Mouse (Mus musculus): ENCODE data around the gene Cachd1.

DNA sequence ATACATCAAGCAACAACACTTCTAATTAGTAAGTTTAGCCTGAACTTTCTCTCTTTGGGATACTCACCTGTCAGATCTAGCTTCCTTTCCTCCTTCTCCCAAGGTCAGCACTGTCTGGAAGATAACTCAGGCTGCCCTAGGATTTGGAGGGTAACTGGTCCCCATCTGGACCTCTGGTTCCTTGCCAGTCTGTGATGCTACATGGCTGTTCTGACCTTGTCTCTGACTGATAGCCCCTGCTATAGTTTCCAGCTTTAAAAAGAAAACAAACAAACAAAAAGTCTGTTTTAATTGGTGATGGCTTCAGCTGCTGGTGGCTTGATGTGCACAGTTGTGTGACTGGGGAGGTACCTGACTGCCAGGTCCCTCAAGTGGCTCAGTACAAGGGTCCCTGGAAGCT, 20.0 kb upstream of the Cachd1 start:
- TF ChIP-seq CTCF (conservative IDR thresholded peaks at IDR 0.05; ENCODE audit: low read length) = no peak
- no peak for TF ChIP-seq NANOG (IDR thresholded peaks at IDR 0.05; ENCODE audit: borderline replicate concordance, low read length)
